Mouse (Mus musculus) embryo, embryonic 9.5 days (tissue): ENCODE measurements at regions not wholly inside any gene's neighbourhood (a gene's known extent, or its start where the extent isn't known, plus 50 kb on each side); places are given as distances from the start of the nearest gene placed in this dataset.

Experiments used
- DNase-seq: peaks from one replicate; pipeline ENCODE4 v3.0.0-alpha.2; 2017; ENCODE audit errors: extremely low spot score

- no peak for DNase-seq
Observed at GRCm38 (mm10) chr9:112938781-112939180, 703.0 kb upstream of the Arpp21 start.

- DNase-seq, result no peak
Observed at GRCm38 (mm10) chr9:112909311-112910101, 673.8 kb upstream of the Arpp21 start.

GRCm38 (mm10) chr9:112905955-112906354 is 670.2 kb upstream of the Arpp21 start:
- no peak for DNase-seq

DNA sequence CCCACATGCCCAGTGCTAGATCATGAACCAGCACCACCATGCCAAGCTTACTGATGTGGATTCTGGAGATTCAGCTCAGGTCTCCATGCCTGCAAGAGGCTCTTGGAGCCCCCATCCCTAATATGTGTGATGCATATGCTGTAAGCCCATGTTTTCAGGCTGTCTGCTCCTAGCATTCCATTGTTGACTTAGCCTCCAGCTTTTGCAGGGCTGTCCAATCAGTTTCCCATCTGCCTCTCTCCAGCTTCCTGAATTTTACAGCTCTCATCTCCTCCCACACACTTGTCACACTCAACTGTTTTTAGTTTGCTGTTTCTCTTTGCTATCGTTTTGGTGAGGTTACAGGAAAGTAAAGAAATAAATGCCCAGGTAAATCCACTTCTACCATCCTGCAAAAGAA is 629.2 kb upstream of the Arpp21 start:
- no peak for DNase-seq

DNA sequence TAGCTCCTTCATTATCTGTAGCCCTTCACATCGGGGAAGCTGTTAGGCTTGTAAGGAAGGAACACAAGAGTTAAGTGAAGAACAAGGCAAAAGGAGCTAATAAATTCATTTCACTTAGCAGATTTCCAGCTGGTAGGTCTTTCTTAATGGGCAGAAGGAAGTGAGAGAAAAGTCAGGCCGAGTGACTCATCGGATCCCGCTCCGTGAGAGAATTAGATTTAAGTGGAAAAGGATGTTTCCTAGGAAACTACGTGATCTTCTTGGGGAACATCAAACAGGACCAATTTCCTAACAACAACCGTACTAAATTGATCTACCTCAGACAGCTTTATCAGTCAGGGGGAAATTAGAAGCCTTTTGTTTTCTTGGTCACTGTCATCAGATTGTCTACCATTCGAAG is 625.4 kb upstream of the Arpp21 start:
- no peak for DNase-seq

- DNase-seq, result no peak
Observed at GRCm38 (mm10) chr9:112860307-112860893, 624.7 kb upstream of the Arpp21 start.

DNA sequence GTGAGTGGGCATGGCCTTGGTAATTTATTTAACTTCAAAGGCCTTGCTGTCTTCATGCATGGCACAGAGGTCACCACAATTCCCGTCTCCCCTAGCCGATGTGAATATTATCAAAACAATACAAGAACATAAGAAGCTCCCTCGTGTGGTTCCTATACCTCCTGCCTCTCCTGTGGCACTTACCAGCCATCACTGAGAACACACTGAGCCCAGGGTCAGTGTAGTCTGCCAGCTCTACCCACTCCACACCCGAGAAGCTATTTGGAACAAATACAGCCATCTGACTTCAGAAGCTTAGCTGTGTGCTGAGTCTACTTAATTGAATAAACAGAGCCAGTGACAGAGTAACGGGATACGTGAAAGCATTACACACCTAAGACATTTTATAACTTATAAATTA is 605.7 kb upstream of the Arpp21 start:
- DNase-seq, result no peak

- DNase-seq, result no peak
Observed at GRCm38 (mm10) chr9:112839071-112839793, 603.5 kb upstream of the Arpp21 start.

DNA sequence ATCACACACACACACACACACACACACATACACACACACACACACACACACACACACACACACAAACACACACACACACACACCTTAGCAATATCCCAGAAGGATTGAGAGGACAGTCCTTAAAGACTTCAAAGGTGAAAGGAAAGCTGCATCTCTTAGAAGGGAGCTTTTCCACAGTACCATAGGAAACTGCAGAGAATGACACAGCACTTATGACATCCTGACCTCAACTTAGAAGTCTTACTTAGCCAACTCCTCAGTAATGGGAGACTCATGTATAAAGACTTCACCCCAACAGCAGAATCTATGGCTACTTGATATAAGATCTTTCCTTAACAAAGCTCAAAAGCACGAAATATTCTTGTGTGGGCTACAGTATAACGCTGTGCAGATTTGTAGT is 601.8 kb upstream of the Arpp21 start:
- DNase-seq, result no peak

- DNase-seq, result no peak
Observed at GRCm38 (mm10) chr9:112834441-112835245, 598.9 kb upstream of the Arpp21 start.

- no peak for DNase-seq
Observed at GRCm38 (mm10) chr9:112831102-112831501, 595.4 kb upstream of the Arpp21 start.

DNA sequence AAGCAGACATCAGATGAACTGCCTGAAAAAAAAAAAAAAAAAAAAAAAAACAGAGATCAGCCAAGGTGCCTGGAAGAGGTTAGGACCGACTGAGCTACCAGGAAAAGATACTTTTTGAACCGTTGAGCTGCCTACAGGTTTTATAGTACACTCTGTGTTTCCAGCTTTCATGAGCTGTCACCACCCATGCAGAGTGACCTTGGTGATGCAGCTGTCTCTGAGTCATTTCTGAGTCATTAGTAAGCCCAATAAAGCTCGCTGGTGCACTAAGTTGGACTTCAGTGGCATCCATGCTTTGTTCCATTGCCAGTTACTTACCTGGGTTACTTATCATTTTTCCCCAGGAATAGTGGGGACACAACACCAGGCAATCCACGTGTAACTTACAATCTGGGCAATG is 592.9 kb upstream of the Arpp21 start:
- DNase-seq, result no peak

GRCm38 (mm10) chr9:112826592-112826991 is 590.9 kb upstream of the Arpp21 start:
- DNase-seq, result no peak

GRCm38 (mm10) chr9:112821940-112822339 is 586.2 kb upstream of the Arpp21 start:
- DNase-seq, result no peak

DNA sequence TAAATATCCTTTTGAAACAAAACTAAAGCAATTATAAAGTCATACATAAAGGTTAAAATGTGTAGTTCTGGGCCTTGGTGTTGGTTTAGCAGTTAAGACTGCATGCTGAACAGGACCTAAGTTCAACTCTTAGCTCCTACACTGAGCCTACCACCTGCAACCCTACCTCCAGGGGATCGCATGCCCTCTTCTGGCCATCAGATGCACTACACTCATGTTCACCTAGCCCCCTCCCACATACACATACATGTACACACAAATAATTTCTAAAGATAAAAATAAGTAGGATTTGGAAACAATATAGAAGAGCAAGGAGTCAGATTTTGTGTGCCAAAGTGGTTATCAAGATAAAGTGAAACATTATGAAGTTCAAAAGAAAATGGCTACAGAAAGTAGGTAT is 576.2 kb upstream of the Arpp21 start:
- DNase-seq, result no peak

GRCm38 (mm10) chr9:112799583-112800220 is 564.0 kb upstream of the Arpp21 start:
- no peak for DNase-seq

GRCm38 (mm10) chr9:112793537-112793936 is 557.8 kb upstream of the Arpp21 start:
- no peak for DNase-seq

DNA sequence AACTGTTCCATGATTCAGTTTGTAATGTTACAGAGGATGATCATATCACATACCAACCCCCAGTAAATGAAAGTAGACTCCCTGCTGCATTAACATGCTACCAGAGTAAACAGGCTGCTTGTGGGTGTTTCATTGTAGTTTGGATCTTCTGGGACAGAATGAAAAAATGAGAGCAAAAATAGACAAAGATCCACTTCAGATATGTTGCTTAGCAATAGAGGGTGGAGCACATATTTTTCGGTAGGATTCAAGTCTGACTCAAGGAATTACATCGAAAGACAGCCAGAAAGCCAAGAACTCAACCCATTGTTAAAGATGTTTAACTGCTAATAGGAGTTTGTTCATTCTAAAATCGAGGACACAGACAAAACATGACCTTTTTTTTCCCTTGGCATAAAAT is 536.2 kb upstream of the Arpp21 start:
- no peak for DNase-seq

DNA sequence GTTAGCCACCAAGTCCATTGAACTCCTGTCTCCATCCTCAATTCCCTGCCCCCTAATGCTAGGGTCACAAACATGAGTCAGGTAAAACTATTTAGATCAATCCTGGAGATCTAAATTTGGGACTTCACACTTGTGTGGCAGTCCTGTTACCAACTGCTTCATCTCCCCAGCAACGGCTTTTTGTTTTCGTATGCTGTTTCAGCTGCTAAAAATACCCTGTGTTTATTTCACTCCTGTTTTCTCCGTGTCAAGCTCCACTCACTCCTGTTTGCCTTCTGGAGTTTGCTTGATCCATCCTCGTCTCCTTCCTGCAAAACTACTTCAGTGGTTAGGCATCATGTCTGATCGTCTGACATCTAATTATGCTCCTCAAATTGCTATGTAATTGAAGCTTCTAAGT is 508.9 kb upstream of the Arpp21 start:
- no peak for DNase-seq

DNA sequence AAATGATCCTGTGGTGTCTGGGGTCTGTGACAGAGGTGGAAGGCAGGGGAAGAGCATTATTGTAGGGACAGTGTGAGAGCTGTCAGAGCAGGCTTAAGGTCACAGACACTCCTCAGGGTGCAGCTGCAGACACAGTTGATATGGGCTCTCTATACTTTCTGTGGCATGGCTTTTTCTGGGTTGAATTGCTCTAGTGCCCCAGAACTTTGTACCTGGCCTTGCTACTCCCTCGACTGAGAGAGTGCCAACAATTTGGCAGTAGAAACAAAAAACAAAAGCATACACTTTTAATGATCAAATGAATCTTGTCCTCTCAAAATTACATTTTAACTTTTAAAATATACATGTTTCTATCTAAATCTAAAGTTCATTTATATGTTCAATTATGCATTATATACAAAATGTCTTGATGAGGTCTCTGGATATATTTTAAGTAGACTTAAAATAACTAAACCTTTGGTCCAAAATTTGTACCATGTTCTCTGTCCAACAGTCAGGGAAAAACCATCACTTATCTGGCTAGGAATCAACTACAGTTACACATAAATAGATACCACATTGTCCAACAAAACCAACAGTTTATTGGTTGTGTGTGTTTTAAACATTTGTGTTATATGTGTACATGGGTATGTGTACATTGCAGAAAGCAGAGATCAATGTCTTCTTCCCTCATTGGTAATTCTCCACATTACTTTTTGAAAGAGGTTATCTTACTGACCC is 508.3 kb upstream of the Arpp21 start:
- DNase-seq, result no peak

GRCm38 (mm10) chr9:112735761-112736160 is 500.0 kb upstream of the Arpp21 start:
- DNase-seq, result no peak
